Mouse (Mus musculus) hindbrain, embryonic 12.5 days (tissue): ENCODE data around the gene Aldh6a1. TPM values are rescaled to one million over a fixed set of nuclear protein-coding genes. Genes with fewer than 3 reads are reported as not detected.
A peak's percentile ranks its signal among the peaks of the same experiment; 100 is the strongest.

Experiments
- ATAC-seq: fragments of 200-750 bp; cut with Nextera tagmentation; 2 replicates; pipeline ENCODE4 v1.8.0; 2017; ENCODE audit warnings: moderate TSS enrichment; ENCODE audit not compliant: low FRiP score
- H3K27ac ChIP-seq: fragments of 300-500 bp; sonication (generic); 2 replicates; pipeline ENCODE4 v1.5.1; 2016; ENCODE audit warnings: mild to moderate bottlenecking
- H3K27me3 ChIP-seq: fragments of 300-500 bp; sonication (generic); 2 replicates; pipeline ENCODE4 v1.6.1; 2016; ENCODE audit warnings: mild to moderate bottlenecking
- H3K36me3 ChIP-seq: fragments of 300-500 bp; sonication (generic); 2 replicates; pipeline ENCODE4 v1.6.1; 2016; ENCODE audit warnings: mild to moderate bottlenecking
- H3K4me1 ChIP-seq: fragments of 300-500 bp; sonication (generic); 2 replicates; pipeline ENCODE4 v1.6.1; 2016
- H3K4me2 ChIP-seq: fragments of 300-500 bp; sonication (generic); replicated peaks from 2 replicates; pipeline ENCODE4 v1.6.1; 2016; ENCODE audit warnings: mild to moderate bottlenecking
- H3K4me3 ChIP-seq: fragments of 300-500 bp; sonication (generic); 2 replicates; pipeline ENCODE4 v1.5.1; 2016; ENCODE audit warnings: mild to moderate bottlenecking
- H3K9ac ChIP-seq: fragments of 300-500 bp; sonication (generic); 2 replicates; pipeline ENCODE4 v1.6.1; 2016; ENCODE audit warnings: mild to moderate bottlenecking, moderate library complexity
- H3K9me3 ChIP-seq: fragments of 300-500 bp; sonication (generic); replicated peaks from 2 replicates; pipeline ENCODE4 v1.6.1; 2016; ENCODE audit warnings: mild to moderate bottlenecking
- WGBS: fragments of 180-500 bp; shearing (Covaris S2); methylation state at CpG from one replicate; pipeline ENCODE4 v1.1.7; 2016; 5-methylcytosine and 5-hydroxymethylcytosine counted together
- polyA plus RNA-seq: library from polyadenylated mRNA; unstranded; fragments of >200 nt; fragmentation: Nextera tagmentation; extraction: Ambion mirVana; gene quantifications from 2 replicates; pipeline ENCODE4 v1.2.1, GENCODE M21; 2016

The Aldh6a1 gene
- 32.6 and 33.9 TPM in 2 replicates for polyA plus RNA-seq

- Histone ChIP-seq H3K27ac (peak within 1 kb of the TSS; percentile 60), H3K36me3 (no peaks in the 10 kb centered on the region), H3K4me2 (peak within 1 kb of the TSS; percentile 97), H3K4me3 (peak within 1 kb of the TSS; percentile 72), H3K9me3 (no peaks in the 10 kb centered on the region), H3K4me1 (peaks cover 20% of the 10 kb centered on the region), H3K9ac (peak within 1 kb of the TSS; percentile 75), H3K27me3 (0 out of 2 replicates have a peak, but pooled peaks cover 4% of the 10 kb centered on the region)
- ATAC-seq: peak; percentile 99
- under 1% methylated on average over 49 of the region's 49 CpGs for WGBS
Observed at GRCm38 (mm10) chr12:84450718-84451646, at the start of gene Aldh6a1, which contains the start of gene Lin52. Aldh6a1 (minus strand) TSS chr12:84451004. Lin52 (plus strand) TSS chr12:84451422.

GRCm38 (mm10) chr12:84496795-84497194 lies 46.0 kb upstream of the Aldh6a1 start:
- no peak overlapping the region for H3K4me3 ChIP-seq
- no peak overlapping the region for H3K4me2 ChIP-seq
- ATAC-seq: no peak
- no peaks in the 10 kb centered on the region for H3K9me3 ChIP-seq
- H3K27ac ChIP-seq: no peak overlapping the region
- H3K36me3 ChIP-seq: no peaks in the 10 kb centered on the region
- 95% methylated on average over 1 of the region's 1 CpGs for WGBS
- peaks cover 8% of the 10 kb centered on the region for H3K4me1 ChIP-seq
- no peak overlapping the region for H3K9ac ChIP-seq
- H3K27me3 ChIP-seq: peaks cover 7% of the 10 kb centered on the region

DNA sequence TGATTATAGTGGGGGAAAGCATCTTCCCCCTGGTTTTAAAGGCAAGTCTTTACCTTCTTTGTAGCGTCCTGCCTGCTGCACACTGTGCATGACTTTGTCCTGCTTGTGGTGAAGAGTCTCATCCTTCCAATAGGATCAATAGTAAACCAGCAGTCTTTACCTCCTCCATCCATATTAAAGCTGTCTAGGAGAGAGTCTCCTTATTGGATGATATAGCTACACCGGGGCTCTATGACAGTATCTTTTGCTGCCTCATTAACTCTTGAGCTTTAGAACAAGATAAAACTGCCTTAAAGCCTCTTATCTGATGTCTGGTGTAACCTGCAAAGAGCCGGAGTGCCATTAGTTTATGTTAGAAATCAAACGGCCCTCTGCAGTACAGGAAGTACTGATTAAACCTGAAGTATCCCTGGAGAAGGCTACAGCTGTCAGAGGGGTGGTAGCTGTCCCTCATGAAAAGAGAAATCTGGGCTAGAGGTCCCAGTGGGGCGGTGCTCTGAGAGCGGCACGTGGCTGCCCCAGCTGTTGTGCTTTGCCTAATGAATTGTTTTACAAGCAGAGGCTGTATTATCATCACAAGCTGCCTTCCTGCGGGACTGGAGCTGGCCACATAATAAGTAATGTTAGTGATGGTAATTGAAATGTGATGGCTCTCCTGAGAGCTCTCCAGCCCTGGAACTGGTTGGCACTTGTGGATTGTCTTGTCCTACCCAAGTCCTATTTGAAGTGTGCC lies 36.7 kb upstream of the Aldh6a1 start:
- H3K9ac ChIP-seq: no peak overlapping the region
- peaks cover 61% of the 10 kb centered on the region for H3K27me3 ChIP-seq
- peak; percentile 92 for ATAC-seq
- WGBS: 31% methylated on average over 8 of the region's 8 CpGs
- no peaks in the 10 kb centered on the region for H3K36me3 ChIP-seq
- no peak overlapping the region for H3K4me3 ChIP-seq
- H3K9me3 ChIP-seq: no peaks in the 10 kb centered on the region
- peak overlapping the region; percentile 44; the same call in 1 of the 2 replicates for H3K27ac ChIP-seq
- H3K4me1 ChIP-seq: peaks cover 9% of the 10 kb centered on the region
- H3K4me2 ChIP-seq: 0 out of 2 replicates have a peak overlapping the region, but pooled peaks have one; percentile 3

DNA sequence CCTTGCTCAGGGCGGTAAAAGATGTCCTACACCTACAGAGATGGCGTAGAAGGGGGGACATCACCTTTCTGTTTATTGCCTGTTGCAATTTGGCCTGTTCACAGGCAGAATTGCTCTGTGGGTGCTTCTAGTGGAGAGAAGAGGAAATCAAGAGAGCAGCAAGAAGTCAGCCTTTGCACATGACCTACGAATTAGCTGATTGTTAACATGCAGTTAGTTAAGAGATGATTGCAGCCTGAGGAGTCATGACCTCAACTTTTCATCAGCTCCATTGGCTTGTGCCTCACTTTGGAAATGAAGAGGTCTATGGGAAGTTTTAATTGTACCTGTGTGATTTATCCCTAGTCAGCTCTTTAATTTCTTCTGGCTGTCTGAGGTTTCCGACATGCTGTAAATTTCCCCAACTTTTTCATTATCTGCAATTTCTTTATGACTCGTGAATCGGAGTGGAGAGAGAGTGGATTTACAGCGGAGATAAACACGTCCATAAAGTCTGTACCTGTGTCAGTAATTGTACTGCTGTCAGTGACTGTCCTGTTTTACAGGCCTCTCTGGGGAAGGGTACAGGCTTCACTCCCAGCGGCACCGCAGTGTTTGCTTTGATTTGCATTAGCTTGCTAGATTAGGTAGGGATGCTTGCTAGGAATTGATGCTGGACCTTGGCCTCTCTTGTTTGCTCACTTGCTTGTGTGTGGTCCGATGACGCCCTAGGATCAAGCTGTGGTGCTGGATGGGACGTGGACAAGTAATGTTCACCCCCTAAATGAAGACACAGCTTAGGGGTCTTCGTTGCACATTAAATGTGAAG lies 32.2 kb upstream of the Aldh6a1 start:
- Histone ChIP-seq H3K4me2 (no peak overlapping the region), H3K27me3 (peaks cover 47% of the 10 kb centered on the region), H3K36me3 (no peaks in the 10 kb centered on the region), H3K27ac (no peak overlapping the region), H3K4me1 (peaks cover 9% of the 10 kb centered on the region), H3K9me3 (no peaks in the 10 kb centered on the region), H3K9ac (no peak overlapping the region), H3K4me3 (no peak overlapping the region)
- no peak for ATAC-seq
- WGBS: 89% methylated on average over 14 of the region's 14 CpGs

DNA sequence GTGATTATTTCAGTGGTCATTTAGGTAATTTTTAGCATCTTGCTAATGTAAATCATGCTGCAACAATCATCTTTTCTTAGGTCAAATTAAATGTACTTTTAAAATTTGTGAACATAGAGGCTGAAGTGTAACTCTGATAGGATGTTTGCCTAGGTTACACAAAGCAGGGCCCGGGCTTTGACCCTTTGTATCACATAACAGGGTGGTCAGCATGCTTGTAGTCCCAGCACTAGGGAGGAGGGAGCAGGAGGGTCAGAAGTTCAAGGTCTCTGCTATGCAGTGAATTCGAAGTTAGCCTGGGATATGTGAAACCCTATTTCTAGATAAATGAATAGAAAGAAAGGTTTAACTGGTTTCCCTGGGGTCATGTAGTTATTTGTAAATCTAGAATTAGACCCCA lies 30.4 kb upstream of the Aldh6a1 start:
- Histone ChIP-seq H3K9me3 (no peaks in the 10 kb centered on the region), H3K4me2 (no peak overlapping the region), H3K36me3 (no peaks in the 10 kb centered on the region), H3K4me1 (no peaks in the 10 kb centered on the region), H3K4me3 (no peak overlapping the region), H3K9ac (no peak overlapping the region), H3K27me3 (peaks cover 45% of the 10 kb centered on the region), H3K27ac (no peak overlapping the region)
- WGBS: 71% methylated on average over 2 of the region's 2 CpGs
- no peak for ATAC-seq

DNA sequence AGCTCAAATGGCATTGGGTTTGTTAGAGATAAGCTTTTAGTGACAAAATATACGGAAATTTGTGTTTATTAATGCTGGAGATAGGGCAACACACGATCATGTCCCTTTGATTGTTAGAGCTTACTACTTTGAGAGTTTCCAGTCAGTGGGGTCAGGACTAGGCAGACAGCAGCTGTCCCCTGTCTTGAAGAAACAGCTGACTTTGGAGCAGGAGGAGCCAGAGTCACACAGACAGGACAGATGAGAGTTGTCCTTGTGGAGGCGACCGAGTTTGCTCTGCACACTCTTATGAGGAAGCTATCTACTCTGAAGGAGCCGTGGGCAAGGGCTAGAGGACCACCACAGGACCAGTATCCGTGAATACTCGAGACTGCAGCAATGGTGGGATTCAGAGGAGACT lies 28.1 kb upstream of the Aldh6a1 start:
- Histone ChIP-seq H3K4me2 (no peak overlapping the region), H3K27me3 (peaks cover 27% of the 10 kb centered on the region), H3K4me3 (no peak overlapping the region), H3K9ac (no peak overlapping the region), H3K27ac (no peak overlapping the region), H3K36me3 (no peaks in the 10 kb centered on the region), H3K9me3 (no peaks in the 10 kb centered on the region), H3K4me1 (no peaks in the 10 kb centered on the region)
- WGBS: 96% methylated on average over 7 of the region's 7 CpGs
- no peak for ATAC-seq

DNA sequence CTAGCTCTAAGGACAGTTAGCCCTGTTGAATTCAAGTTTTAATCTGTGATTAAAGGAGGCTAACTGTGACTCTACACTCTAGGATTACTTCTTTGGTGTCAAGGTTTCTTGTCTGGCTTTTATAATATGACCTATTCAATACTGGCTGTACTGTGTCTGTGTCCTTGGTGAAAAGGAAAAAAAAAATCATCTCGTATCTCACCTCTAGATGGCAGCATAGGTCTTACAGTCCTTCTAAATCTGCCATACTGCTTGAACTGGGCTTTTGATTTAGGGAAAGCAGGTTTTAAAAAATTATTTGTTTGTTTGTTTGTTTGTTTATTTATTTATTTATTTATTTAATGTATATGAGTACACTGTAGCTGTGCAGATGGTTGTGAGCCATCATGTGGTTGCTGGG lies 17.9 kb upstream of the Aldh6a1 start:
- no peak for ATAC-seq
- WGBS: 2% methylated on average over 1 of the region's 1 CpGs
- H3K4me3 ChIP-seq: no peak overlapping the region
- no peak overlapping the region for H3K27ac ChIP-seq
- no peaks in the 10 kb centered on the region for H3K27me3 ChIP-seq
- H3K9ac ChIP-seq: no peak overlapping the region
- H3K9me3 ChIP-seq: no peaks in the 10 kb centered on the region
- no peaks in the 10 kb centered on the region for H3K4me1 ChIP-seq
- no peak overlapping the region for H3K4me2 ChIP-seq
- peaks cover 8% of the 10 kb centered on the region; the same call in 1 of the 2 replicates for H3K36me3 ChIP-seq

GRCm38 (mm10) chr12:84462856-84463255 lies 12.1 kb upstream of the Aldh6a1 start:
- H3K9me3 ChIP-seq: no peaks in the 10 kb centered on the region
- H3K4me1 ChIP-seq: no peaks in the 10 kb centered on the region
- no peak overlapping the region for H3K4me3 ChIP-seq
- H3K27ac ChIP-seq: no peak overlapping the region
- WGBS: 81% methylated on average over 3 of the region's 3 CpGs
- peaks cover 43% of the 10 kb centered on the region for H3K36me3 ChIP-seq
- no peak for ATAC-seq
- H3K9ac ChIP-seq: no peak overlapping the region
- H3K4me2 ChIP-seq: no peak overlapping the region
- H3K27me3 ChIP-seq: no peaks in the 10 kb centered on the region

DNA sequence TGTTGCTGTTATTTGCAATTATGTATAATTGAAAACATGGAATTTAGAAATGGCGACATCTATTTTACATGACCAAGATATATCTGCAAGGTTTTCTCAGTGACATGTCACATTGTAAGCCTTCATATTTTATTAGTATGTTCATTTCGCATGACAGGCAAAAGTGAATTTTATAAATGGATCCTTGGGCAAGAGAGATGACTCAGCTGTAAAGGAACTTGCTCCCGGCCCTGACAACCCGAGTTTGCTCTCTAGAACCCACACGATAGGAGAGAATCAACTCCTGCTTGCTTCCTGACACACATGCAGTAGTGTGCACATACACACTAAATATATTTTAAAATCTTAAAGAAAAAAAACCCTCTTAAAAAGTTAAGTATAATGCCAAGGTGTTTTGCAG lies 10.6 kb upstream of the Aldh6a1 start:
- 93% methylated on average over 5 of the region's 5 CpGs for WGBS
- no peak overlapping the region for H3K4me2 ChIP-seq
- H3K9ac ChIP-seq: no peak overlapping the region
- no peak for ATAC-seq
- H3K36me3 ChIP-seq: peaks cover 53% of the 10 kb centered on the region
- no peaks in the 10 kb centered on the region for H3K27me3 ChIP-seq
- H3K4me1 ChIP-seq: no peaks in the 10 kb centered on the region
- no peaks in the 10 kb centered on the region for H3K9me3 ChIP-seq
- no peak overlapping the region for H3K27ac ChIP-seq
- no peak overlapping the region for H3K4me3 ChIP-seq

- Histone ChIP-seq H3K27me3 (no peaks in the 10 kb centered on the region), H3K9me3 (no peaks in the 10 kb centered on the region), H3K27ac (no peak overlapping the region), H3K4me2 (no peak overlapping the region), H3K4me3 (no peak overlapping the region), H3K9ac (no peak overlapping the region), H3K36me3 (peaks cover 52% of the 10 kb centered on the region), H3K4me1 (no peaks in the 10 kb centered on the region)
- 66% methylated on average over 1 of the region's 1 CpGs for WGBS
- no peak for ATAC-seq
Observed at GRCm38 (mm10) chr12:84459845-84460244, 9.0 kb upstream of the Aldh6a1 start.

GRCm38 (mm10) chr12:84456911-84457310 lies 6.1 kb upstream of the Aldh6a1 start:
- H3K27ac ChIP-seq: no peak overlapping the region

More at GRCm38 (mm10) chr12:84456911-84457310, 6.1 kb upstream of the Aldh6a1 start:
- no peaks in the 10 kb centered on the region for H3K9me3 ChIP-seq
- no peak for ATAC-seq
- H3K36me3 ChIP-seq: peaks cover 30% of the 10 kb centered on the region
- peaks cover 12% of the 10 kb centered on the region for H3K4me1 ChIP-seq
- no peak overlapping the region for H3K4me2 ChIP-seq
- WGBS: 96% methylated on average over 3 of the region's 3 CpGs
- H3K4me3 ChIP-seq: no peak overlapping the region
- H3K27me3 ChIP-seq: no peaks in the 10 kb centered on the region
- no peak overlapping the region for H3K9ac ChIP-seq
